Mouse (Mus musculus) cerebellum, adult 9-11 months (tissue): ENCODE results near the gene Wt1.

Source experiments
- DNase-seq: peaks from one replicate; pipeline ENCODE4 v3.0.0; 2022

Gene Wt1

DNA sequence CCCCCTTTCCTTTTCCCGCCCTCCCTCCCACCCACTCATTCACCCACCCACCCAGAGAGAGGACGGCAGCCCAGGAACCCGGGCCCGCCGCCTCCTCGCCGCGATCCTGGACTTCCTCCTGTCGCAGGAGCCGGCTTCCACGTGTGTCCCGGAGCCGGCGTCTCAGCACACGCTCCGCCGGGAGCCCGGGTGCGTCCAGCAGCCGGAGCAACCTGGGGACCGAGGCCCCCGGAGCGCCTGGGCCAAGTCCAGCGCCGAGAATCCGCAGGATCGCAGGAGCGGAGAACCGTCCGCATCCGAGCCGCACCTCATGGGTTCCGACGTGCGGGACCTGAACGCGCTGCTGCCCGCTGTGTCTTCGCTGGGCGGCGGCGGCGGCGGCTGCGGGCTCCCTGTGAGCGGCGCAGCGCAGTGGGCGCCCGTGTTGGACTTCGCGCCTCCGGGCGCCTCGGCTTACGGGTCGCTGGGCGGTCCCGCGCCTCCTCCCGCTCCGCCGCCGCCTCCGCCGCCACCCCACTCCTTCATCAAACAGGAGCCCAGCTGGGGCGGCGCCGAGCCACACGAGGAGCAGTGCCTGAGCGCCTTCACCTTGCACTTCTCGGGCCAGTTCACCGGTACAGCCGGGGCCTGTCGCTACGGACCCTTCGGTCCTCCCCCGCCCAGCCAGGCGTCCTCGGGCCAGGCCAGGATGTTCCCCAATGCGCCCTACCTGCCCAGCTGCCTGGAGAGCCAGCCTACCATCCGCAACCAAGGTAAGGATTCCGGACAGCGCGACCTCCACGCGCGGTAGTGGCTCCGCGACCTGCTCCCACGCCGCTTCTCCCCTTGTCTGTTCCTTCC lies 582 bp downstream of the Wt1 start:
- DNase-seq = no peak

DNA sequence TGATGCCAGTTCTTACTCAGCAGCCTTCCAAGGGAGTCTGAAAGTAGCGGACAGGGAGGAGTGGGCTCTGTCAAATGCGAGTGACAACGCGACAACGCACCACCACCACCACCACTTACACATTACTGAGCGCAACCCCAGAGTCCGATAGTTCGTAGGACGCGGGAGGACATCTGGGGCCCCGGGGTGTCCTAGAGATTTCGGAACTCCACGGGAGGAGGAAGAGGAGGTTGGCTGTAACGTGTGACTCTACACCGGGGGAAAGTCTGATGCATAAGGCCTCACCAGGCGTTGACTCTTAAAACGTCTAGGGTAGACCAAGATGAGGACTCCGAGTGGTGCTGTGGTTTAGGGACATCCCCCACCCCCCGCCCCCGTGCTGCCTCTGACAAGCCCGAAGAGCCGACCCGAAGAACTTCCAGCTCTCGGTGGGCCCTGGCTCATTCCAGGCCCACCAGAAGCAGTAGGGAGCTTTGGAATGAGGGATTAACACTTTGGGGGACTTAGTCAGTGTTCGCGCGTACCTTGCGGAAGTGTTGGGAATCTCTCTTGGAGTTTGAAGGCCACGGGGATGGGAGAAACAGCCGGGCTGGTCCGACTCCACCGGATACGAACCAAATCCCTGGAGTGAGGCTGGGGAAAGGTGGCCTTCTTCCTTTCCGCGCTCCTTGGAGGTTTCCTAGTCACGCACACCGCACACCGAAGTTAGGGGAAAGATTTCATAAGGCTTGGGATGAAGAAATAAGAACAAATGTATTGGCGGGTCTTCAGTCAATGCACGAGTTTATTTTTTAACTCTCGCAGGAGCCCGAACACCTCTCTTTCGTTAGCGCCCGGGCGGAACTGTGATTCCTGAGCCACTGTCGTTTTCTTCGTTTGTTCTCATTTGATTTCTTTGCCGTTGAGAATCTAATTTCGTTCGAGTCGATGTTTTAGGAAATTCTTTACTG lies 1.5 kb downstream of the Wt1 start:
- DNase-seq = no peak

- DNase-seq = no peak
Measured at GRCm38 (mm10) chr2:105128564-105128963, 2.2 kb downstream of the Wt1 start.

DNA sequence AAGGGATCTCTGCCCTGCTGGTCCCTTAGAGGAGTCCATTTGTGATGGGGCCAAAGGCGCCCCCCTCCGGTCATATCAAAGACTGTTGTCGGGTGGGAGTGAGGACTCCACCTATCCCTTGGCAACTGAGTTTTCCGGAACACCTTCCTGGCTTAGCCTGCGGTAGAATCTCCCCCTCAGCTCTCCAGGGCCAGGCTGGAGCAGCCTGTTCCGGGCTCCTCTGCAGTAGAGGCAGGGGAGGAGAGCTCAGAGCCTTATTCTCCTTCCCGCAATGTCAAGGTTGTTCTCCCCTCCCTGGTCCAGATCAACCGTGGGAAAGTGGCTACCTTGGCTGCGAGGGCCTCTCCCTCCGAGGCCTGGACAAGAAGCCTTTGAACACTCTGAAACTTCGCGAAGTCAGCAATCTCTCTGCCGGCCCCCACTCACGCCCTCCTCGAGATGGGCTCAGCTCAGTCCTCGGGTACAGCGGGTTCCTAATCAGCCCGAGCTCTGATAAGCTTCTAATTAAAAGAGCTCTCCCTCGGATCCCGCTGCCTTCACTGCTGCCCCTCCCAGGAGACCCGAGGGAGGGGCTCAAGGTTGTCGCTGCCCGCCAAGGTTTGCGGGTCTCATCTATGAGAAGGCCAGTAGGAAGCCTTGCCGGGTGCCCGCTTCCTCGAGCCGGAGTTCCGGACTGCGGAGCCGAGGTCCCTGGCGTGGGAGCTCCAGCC lies 4.2 kb downstream of the Wt1 start:
- no peak for DNase-seq

DNA sequence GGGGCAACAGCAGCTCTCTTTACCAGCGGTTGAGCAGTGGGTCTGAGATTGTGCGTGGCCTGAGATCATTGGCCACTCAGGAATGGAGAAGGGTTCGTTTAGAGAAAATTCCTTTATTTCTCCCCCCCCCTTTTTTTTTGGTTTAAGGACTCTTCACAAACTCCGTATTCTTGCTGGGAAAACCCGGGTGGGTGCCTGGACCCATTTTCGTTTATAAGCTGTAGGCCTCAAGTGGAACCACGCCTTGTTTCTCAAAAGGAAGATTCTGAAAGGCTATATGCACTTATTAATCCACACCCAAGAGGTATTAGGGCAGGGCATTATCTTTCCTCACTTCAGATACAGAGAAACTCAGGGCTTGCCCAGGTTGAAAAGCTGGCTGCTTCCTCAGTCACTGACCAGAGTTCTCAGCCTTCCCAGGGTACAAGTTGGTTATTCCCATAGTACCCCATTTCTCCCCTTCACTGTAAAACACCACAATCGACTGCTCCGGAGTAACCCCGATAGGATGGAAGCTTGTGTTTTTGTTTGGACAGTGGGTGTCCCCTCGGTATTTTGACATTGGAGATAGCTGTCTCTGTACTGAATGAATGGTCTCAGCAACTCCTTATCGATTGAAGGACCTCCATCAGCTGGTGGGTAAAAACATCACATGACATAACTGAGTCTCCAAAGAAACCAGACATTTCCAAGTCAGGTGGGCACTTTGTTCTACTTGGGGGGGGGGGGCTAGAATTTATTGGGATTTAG lies 4.9 kb downstream of the Wt1 start:
- DNase-seq = no peak

DNA sequence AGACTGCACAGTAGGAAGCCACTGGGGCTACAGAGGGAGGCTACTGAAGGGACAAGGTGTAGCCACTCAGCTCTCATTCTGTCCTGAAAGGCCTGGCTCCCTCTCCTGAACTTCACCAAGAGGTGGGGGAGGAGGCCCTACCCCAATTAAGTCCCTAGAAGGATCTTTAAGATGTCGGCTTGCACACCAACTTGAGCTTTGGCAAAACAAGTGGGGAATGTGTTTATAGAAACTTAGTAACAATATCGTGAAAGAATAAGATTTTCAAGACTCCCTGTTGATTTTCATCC lies 5.4 kb downstream of the Wt1 start:
- no peak for DNase-seq

DNA sequence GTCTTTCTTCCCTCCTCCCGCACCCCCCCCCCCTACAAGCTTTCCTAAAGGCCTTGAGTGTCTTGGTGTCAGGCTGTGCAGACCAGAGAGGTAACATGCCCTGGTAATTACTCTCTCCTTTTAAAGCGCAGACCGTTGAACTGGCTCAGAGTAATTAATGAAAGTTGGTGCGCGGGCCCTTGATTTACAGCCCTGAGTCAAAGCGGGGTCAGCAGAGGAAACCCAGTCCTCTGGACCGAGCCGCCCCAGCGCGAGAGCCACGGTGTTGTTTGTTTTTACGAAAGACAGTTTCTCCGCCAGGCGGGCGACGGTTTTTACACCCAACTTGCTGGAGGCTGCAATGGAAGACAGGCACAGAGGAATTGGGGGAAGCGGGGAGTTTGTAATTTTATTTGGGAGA lies 6.0 kb downstream of the Wt1 start:
- no peak for DNase-seq

DNA sequence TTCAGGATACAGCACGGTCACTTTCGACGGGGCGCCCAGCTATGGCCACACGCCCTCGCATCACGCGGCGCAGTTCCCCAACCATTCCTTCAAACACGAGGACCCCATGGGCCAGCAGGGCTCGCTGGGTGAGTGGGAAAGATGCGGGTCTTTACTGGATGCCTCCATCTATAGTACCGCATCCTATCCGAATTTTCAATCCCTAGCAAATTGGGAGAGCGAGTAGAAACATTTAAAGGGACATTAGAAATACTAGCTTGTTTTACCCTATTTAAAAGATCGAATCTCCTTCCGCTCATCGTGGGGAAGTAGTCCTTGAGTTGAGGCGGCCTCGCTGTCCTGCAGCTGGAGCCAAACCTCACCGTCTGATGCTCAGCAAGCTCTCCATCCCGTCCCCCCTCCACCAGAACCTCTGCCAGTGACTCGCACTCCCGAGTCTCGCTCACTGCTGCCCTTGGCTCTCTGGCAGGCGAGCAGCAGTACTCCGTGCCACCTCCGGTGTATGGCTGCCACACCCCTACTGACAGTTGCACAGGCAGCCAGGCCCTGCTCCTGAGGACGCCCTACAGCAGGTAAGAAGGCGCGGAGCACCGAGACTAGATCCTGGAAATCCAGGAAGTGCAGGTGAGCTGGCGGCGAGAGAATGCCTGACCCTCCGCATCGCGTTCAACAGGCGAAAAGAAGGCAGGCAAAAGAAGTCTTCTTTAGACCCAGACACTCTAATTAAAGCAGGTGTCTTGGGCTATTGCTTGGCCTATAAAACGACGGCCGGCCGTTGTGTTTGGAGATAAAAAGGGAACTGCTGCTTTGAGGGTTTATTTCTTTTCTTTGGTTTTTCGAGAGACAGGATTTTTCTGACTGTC lies 6.8 kb downstream of the Wt1 start:
- DNase-seq = no peak

GRCm38 (mm10) chr2:105134296-105134695 lies 8.0 kb downstream of the Wt1 start:
- no peak for DNase-seq

- no peak for DNase-seq
Measured at GRCm38 (mm10) chr2:105139471-105139870, 13.1 kb downstream of the Wt1 start.

GRCm38 (mm10) chr2:105141371-105141770 lies 15.0 kb downstream of the Wt1 start:
- DNase-seq = no peak

DNA sequence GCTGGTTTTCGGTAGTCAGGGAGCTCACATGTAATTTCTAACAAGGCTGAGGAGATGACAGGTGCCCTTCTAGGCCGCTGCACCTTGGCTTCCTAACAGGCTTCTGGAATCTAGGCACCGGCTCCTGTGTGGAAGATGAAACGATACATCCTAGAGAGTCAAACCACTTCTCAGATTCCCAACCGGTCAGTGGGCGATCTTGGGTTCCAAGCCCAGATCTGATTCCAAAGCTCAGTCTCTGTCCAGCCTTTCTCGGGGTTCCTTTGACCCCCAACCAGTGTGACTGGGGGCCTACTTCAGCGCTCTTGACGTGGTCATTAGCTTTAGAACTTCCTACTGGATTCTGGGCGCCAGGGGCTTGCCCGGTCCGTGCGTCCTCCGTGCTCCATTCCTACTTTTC lies 17.4 kb downstream of the Wt1 start:
- DNase-seq = no peak

DNA sequence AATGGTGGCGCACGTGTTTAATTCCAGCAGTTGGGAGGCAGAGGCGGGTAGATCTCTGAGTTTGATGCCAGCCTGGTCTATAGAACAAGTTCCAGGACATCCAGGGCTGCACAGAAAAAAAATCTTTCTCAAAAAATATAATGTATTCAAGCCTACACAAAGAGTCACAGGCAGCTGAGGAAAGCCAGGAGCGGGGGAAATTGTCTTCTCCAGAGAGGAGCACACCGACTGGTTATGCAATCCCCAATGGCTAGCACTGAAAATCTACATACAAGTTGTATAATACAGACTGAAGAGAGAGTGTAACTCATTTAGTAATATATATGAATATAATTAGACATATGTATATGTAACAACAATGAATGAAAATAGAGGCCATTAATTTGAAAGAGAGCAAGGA lies 25.2 kb downstream of the Wt1 start:
- no peak for DNase-seq

- DNase-seq = no peak
Measured at GRCm38 (mm10) chr2:105153046-105153445, 26.7 kb downstream of the Wt1 start.

DNA sequence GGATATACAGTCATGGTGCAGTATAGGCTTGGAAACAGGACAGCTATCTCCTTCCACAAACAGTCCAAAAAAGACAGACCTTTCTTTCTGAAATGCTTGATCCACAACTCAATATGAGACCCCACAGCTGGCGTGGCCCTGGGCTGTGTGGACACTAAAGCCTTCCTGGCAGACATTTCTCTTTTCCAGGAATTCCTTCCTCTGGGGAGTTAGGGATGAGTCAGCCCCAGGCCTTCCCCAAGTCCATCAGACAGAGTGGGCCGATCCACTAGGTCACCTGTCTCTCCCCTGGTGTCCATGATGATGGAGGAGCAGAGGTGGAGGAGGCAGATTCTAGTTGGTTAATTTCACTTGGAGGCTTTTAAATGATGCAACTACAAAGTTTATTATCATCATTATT lies 34.6 kb downstream of the Wt1 start:
- no peak for DNase-seq

DNA sequence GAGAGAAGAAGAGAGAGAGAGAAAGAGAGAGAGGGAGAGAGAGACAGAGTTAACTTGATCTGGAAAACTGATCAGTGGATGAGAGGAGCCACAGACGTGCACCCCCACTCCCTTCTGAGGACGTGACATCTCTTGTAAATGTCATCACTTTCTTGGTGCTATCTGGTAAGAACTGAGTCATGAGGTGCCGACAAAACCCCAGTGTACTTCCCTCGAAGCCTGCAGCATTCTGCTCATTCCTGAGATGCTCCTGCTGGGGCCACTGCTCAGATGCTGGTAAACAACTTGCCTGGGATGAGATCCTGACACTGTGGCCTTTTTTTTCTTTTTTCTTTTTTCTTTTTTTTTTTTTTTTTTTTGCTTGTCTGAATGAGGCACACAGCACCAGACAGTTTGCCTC lies 36.4 kb downstream of the Wt1 start:
- DNase-seq = no peak

DNA sequence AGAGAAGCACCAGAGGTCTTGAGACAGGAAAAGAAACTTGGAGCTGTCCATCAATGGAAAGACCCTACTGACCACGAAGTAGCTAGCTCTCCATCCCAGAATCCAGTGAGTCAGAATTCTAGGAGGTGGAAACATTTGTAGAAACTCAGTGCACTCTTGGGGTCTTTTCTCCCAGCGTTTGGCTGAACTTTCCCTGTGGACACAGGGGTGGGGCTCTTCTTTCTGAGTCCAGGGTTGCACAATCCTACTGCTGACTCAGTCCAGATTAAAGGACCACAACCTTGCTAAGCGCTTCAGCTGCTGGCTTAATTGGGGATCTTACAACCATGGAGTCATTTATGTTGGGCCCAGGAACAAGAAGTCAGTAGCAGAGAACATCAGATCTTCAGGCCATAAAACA lies 41.8 kb downstream of the Wt1 start:
- no peak for DNase-seq

DNA sequence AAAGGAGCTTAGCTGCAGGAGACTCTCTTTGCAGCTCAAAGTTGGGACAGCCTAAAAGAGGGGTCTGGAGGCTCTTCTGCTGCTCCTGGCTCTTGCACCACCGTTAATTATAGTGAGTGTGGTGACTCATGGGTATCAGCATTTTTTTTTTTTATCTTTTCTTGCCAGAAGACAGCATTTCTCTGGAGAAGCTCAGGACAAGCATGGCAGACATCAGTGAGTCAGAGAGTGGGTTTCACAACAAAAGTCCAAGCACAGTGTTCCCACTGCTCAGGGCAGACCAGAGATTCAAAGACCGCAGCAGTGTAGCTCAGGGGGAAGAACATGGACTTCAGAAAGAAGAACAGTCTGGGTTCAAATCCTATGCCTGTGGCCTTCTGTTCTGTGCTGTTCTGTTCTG lies 47.9 kb downstream of the Wt1 start:
- no peak for DNase-seq

DNA sequence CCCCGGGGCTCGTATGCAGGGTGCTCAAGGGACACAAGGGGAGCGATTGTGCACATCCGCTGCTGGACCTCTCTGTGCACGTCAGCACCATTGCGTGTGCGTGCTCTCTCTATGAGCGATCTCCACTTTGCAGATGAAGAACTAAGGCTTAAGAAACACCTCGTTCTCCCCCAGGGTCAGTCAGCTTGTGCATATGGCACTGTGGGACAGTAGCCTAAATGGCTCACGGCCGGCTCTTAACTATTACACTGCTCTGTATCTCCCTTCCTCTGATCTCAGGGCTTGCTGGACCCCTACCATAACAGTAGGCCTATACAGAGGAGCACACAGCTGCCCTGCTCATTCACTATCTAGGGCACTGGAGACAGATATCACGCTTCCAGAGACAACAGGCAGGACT lies 52.5 kb downstream of the Wt1 start:
- no peak for DNase-seq

DNA sequence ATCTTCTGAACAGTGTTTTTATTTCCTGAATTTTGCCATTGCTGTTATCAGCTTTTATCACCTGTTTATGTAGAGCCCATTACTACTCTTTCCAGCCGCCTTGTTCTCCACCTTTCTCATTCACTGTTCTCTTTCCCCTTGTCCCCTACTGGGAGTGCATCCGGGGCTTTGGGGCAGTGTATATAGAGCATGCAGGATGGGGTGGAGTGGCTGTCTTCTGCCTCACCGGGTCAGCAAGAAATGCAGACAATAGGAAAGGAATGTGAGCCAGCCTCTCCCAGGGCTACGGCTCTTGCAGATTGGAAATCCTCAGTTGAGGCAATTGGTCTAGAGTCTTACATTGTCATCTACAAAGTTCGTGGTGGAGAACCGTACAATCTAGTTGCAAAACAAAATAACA lies 56.2 kb downstream of the Wt1 start:
- no peak for DNase-seq

- no peak for DNase-seq
Measured at GRCm38 (mm10) chr2:105185140-105185539, 58.8 kb downstream of the Wt1 start.
